ENCODE assay signal across 26 mouse cellular contexts in genomic region chr2:118920428-118920827, GRCm38 (mm10). TPM values are rescaled to one million over a fixed set of nuclear protein-coding genes. Genes with fewer than 3 reads are reported as not detected.
A peak's percentile ranks its signal among the peaks of the same experiment; 100 is the strongest.
DNase-seq lines count a peak whose midpoint lies in the region; ATAC-seq lines count a peak whose summit lies in the region.
"Had no signal": no experiment of that assay in that cellular context is flagged by ENCODE, and none has a peak within 500 bp of the region (broad histone marks: within the 10 kb centered on the region; RNA-seq: fewer than 3 reads in every experiment).

No protein-coding gene starts in this region.

- DNase-seq in cerebellum, adult 11 months: no peak
- DNase-seq in cerebellum, adult 9-10 months: peak; percentile 26
- DNase-seq in cerebellum, postnatal 14 days: no peak
- peak; percentile 85 for DNase-seq in heart, adult 11 months
- DNase-seq in heart, embryonic 10.5 days (ENCODE audit: low spot score): no peak
- DNase-seq: adrenal gland, postnatal 10 days; adrenal gland, postnatal 36 days; embryo, embryonic 11 days; gastrocnemius, postnatal 36 days; heart, postnatal 10 days; heart, postnatal 36 days; kidney, adult 18-20 months; kidney, adult 9 months had no signal

- H3K9me3 ChIP-seq in heart, embryonic 10.5 days: no peaks in the 10 kb centered on the region
- H3K9me3 ChIP-seq: embryonic facial prominence, embryonic 10.5 days; embryonic facial prominence, embryonic 13.5 days; forebrain, embryonic 12.5 days; forebrain, embryonic 15.5 days; heart, embryonic 12.5 days; heart, embryonic 15.5 days; hindbrain, embryonic 10.5 days; hindbrain, embryonic 13.5 days; intestine, embryonic 15.5 days had no signal

- ATAC-seq in cerebellum, adult (ENCODE audit: insufficient number of reproducible peaks, low FRiP score, low TSS enrichment): peak; percentile 12; the same call in 1 of the 2 replicates
- ATAC-seq: forebrain, embryonic 15.5 days; hindbrain, embryonic 16.5 days; intestine, embryonic 15.5 days; Patski had no signal

- no peak overlapping the region for H3K27ac ChIP-seq in heart, embryonic 10.5 days
- H3K27ac ChIP-seq: embryonic facial prominence, embryonic 10.5 days; embryonic facial prominence, embryonic 13.5 days; forebrain, embryonic 12.5 days; forebrain, embryonic 15.5 days; heart, embryonic 15.5 days; hindbrain, embryonic 10.5 days; hindbrain, embryonic 13.5 days; intestine, embryonic 15.5 days had no signal

- no peak overlapping the region for H3K4me3 ChIP-seq in heart, embryonic 10.5 days
- H3K4me3 ChIP-seq: embryonic facial prominence, embryonic 10.5 days; embryonic facial prominence, embryonic 13.5 days; erythroblast, embryonic 14.5 days; forebrain, embryonic 12.5 days; forebrain, embryonic 15.5 days; heart, embryonic 12.5 days; heart, embryonic 15.5 days; hindbrain, embryonic 10.5 days; hindbrain, embryonic 13.5 days; intestine, embryonic 15.5 days had no signal

- H3K4me1 ChIP-seq in heart, embryonic 10.5 days: peaks cover 37% of the 10 kb centered on the region
- H3K4me1 ChIP-seq: forebrain, embryonic 15.5 days; heart, embryonic 15.5 days had no signal

- peaks cover 71% of the 10 kb centered on the region for H3K36me3 ChIP-seq in heart, embryonic 10.5 days

- WGBS in heart, embryonic 10.5 days: 71% methylated on average over 3 of the region's 3 CpGs

- 0 out of 2 replicates have a peak, but pooled peaks cover 7% of the 10 kb centered on the region for H3K27me3 ChIP-seq in heart, embryonic 10.5 days (ENCODE audit: insufficient read depth, poor library complexity, severe bottlenecking)
- H3K27me3 ChIP-seq: embryonic facial prominence, embryonic 13.5 days; forebrain, embryonic 15.5 days; heart, embryonic 12.5 days; heart, embryonic 15.5 days; hindbrain, embryonic 13.5 days; intestine, embryonic 15.5 days; Patski had no signal

RNA-seq across cellular contexts. Expression of gene Chst14, which starts 5.9 kb away (rescaled TPM):
- 18.8 and 20.1 TPM in 2 replicates for polyA plus RNA-seq in heart, embryonic 10.5 days (2016; fragmentation: Nextera tagmentation; extraction: Ambion mirVana)

RNA-seq across cellular contexts. Expression of gene Bahd1, which starts 20.3 kb away (rescaled TPM):
- 3.3 and 4.4 TPM in 2 replicates for polyA plus RNA-seq in heart, embryonic 10.5 days (2016; fragmentation: Nextera tagmentation; extraction: Ambion mirVana)

RNA-seq across cellular contexts. Expression of gene Ivd, which starts 58.7 kb away (rescaled TPM):
- polyA plus RNA-seq in heart, embryonic 10.5 days (2016; fragmentation: Nextera tagmentation; extraction: Ambion mirVana): 67.2 and 82.4 TPM in 2 replicates

Comparison
In these comparisons a context has a peak if more than half of its experiments do, and no peak if none do; other contexts are left out.
1. DNase-seq: peak in cerebellum, adult 9-10 months (single experiment) and heart, adult 11 months (single experiment); none in cerebellum, adult 11 months (single experiment), cerebellum, postnatal 14 days (0 of 2) and heart, embryonic 10.5 days (single experiment).